Mouse (Mus musculus): ENCODE data around the gene Tapt1.
A peak's percentile ranks its signal among the peaks of the same experiment; 100 is the strongest.

The Tapt1 gene

GRCm38 (mm10) chr5:44226521-44227461 lies at the start of gene Tapt1:
Tapt1 (minus strand) TSS chr5:44226626.
- peak; percentile 87 for DNase-seq

GRCm38 (mm10) chr5:44271564-44271963 lies 45.1 kb upstream of the Tapt1 start:
- DNase-seq = no peak

GRCm38 (mm10) chr5:44268524-44268923 lies 42.1 kb upstream of the Tapt1 start:
- DNase-seq = peak; percentile 70

- DNase-seq = no peak
These were observed 35.3 kb upstream of the Tapt1 start for GRCm38 (mm10) chr5:44261691-44262090.

- no peak for DNase-seq
These were observed 34.7 kb upstream of the Tapt1 start for GRCm38 (mm10) chr5:44261172-44261571.

- DNase-seq = no peak
These were observed 33.3 kb upstream of the Tapt1 start for GRCm38 (mm10) chr5:44259678-44260077.

GRCm38 (mm10) chr5:44258163-44258562 lies 31.7 kb upstream of the Tapt1 start:
- peak; percentile 13 for DNase-seq

- DNase-seq = no peak
These were observed 31.0 kb upstream of the Tapt1 start for GRCm38 (mm10) chr5:44257401-44257800.

GRCm38 (mm10) chr5:44256512-44256911 lies 30.1 kb upstream of the Tapt1 start:
- DNase-seq = no peak

GRCm38 (mm10) chr5:44255756-44256398 lies 29.5 kb upstream of the Tapt1 start:
- DNase-seq = no peak

- DNase-seq = no peak
These were observed 27.0 kb upstream of the Tapt1 start for GRCm38 (mm10) chr5:44253449-44253848.

GRCm38 (mm10) chr5:44252395-44252794 lies 26.0 kb upstream of the Tapt1 start:
- no peak for DNase-seq

- DNase-seq = no peak
These were observed 24.0 kb upstream of the Tapt1 start for GRCm38 (mm10) chr5:44250211-44250955.

- no peak for DNase-seq
These were observed 22.9 kb upstream of the Tapt1 start for GRCm38 (mm10) chr5:44249363-44249762.

- DNase-seq = no peak
These were observed 20.2 kb upstream of the Tapt1 start for GRCm38 (mm10) chr5:44246493-44247217.

- no peak for DNase-seq
These were observed 18.5 kb upstream of the Tapt1 start for GRCm38 (mm10) chr5:44244894-44245423.

- no peak for DNase-seq
These were observed 16.4 kb upstream of the Tapt1 start for GRCm38 (mm10) chr5:44242828-44243227.

GRCm38 (mm10) chr5:44241726-44242125 lies 15.3 kb upstream of the Tapt1 start:
- no peak for DNase-seq

- no peak for DNase-seq
These were observed 13.0 kb upstream of the Tapt1 start for GRCm38 (mm10) chr5:44239187-44240136.

- no peak for DNase-seq
These were observed 11.8 kb upstream of the Tapt1 start for GRCm38 (mm10) chr5:44238201-44238600.

- no peak for DNase-seq
These were observed 8.2 kb upstream of the Tapt1 start for GRCm38 (mm10) chr5:44234606-44235005.
